Mouse (Mus musculus): ENCODE data around the gene Rapgef3. TPM values are rescaled to one million over a fixed set of nuclear protein-coding genes. Genes with fewer than 3 reads are reported as not detected.

Rapgef3 gene
- polyA plus RNA-seq, 1 experiment: 3.7 TPM

DNA sequence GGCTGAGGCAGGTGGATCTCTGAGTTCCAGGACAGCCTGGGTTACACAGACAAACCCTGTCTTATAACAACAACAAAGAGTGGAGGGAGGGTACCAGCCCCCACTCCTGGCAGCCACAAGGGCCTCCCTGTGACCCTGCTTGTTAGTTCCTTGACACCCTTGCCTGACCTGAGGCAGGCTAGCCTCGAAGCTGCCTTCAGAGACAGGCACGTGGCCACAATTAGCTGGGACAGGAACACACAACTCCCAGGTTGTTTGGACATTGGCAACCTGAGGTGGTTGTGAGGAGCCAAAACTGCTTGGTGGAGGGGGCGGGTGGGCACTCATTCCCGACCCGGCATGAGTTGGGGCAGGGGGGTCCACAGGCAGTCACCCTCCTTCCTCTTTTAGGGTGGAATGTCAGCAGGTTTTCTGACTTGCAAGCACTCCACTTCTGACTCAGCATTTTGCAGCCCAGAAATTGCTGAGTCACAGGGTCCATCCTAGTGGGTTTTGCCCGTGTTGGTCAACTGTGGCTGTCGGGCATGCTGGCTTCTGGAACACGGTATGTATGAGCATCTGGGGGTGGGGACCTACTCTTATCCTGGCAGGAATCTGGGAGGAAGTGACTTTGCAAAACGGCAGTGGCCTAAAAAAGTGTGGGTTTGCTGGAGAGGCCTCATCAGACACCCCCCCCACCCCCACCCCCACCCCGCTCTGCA is 18.8 kb upstream of the Rapgef3 start:
- H3K4me3 ChIP-seq (ENCODE audit: insufficient read depth, low read length): peak overlapping the region; percentile 16
- H3K27ac ChIP-seq (ENCODE audit: insufficient read depth, low read depth, low read length): peak overlapping the region; percentile 83
- H3K4me1 ChIP-seq (ENCODE audit: control insufficient read depth, insufficient read depth, low read length): peaks cover 42% of the 10 kb centered on the region
- TF ChIP-seq CTCF (IDR thresholded peaks at IDR 0.05; ENCODE audit: low read depth, low read length) (no peak), POLR2A (IDR thresholded peaks at IDR 0.05; ENCODE audit: borderline replicate concordance, low read depth, low read length) (no peak)

DNA sequence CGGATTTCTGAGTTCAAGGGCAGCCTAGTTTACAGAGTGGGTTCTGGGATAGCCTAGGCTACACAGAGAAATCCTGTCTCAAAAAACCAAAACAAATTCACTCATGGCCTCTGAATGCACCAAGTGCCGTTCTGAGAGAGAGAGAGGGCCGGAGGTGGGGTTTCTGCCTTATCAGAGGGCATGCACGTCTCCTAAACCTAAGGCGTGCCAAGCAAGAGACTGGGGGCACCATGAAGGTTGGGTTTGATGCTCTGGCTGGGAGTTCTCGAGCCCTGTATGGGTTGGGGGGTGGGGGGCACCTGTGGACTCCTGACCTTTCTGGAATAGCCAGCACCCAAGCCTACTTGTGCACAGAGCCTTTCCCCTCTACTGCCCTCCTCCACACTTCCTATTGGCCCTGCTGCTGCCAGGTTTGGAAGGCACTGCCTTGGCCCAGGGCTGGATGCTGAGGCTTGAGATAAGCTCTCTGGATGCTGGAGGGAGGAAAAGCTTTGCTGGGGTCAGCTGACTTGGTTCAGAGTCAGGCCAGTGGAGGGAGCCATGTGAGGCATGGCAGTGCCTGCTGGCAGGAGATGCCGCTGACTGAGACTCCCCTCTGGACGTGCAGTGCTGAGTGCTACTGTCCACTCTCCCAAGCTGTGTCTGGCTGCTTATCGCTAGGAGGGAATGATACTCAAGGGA is 18.1 kb upstream of the Rapgef3 start:
- peak overlapping the region; percentile 83 for H3K27ac ChIP-seq (ENCODE audit: insufficient read depth, low read depth, low read length)
- peak overlapping the region; percentile 3 for H3K4me3 ChIP-seq (ENCODE audit: insufficient read depth, low read length)
- peaks cover 42% of the 10 kb centered on the region for H3K4me1 ChIP-seq (ENCODE audit: control insufficient read depth, insufficient read depth, low read length)
- TF ChIP-seq CTCF (IDR thresholded peaks at IDR 0.05; ENCODE audit: low read depth, low read length) (no peak), POLR2A (IDR thresholded peaks at IDR 0.05; ENCODE audit: borderline replicate concordance, low read depth, low read length) (no peak)

DNA sequence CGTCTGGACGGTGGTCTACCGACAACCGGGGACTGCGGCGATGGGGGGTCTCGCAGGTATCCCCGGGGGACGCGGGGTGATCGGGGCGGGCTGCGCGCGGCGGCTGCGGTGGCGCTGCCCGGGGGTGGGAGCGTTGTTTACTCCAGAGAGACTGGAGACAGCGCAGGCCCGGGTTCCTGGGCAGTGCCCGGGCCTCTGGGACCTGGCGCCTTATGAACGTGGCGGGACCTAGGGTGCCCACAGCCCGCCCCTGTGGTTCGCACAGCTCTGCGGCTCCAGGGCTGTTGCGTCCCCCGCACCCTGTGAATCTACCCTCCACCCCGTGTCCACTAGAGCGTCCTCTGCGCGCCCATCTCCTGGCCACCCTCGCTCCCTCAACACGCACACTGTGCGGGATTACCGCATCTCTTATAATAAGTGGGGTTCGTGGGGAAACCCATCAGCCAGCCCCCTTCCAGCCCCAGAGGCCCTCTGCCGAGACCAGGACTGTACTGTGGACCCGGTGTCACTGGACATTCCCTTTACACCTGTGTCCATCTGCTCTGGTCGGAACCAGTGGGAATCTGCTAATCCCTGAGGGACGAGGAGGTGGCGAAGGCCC is 16.9 kb upstream of the Rapgef3 start:
- Histone ChIP-seq H3K4me1 (ENCODE audit: control insufficient read depth, insufficient read depth, low read length) (peaks cover 40% of the 10 kb centered on the region), H3K27ac (ENCODE audit: insufficient read depth, low read depth, low read length) (peak overlapping the region; percentile 27; the same call in 1 of the 2 replicates)
- no peak for TF ChIP-seq POLR2A (IDR thresholded peaks at IDR 0.05; ENCODE audit: borderline replicate concordance, low read depth, low read length)
- no peak for TF ChIP-seq CTCF (IDR thresholded peaks at IDR 0.05; ENCODE audit: low read depth, low read length)

DNA sequence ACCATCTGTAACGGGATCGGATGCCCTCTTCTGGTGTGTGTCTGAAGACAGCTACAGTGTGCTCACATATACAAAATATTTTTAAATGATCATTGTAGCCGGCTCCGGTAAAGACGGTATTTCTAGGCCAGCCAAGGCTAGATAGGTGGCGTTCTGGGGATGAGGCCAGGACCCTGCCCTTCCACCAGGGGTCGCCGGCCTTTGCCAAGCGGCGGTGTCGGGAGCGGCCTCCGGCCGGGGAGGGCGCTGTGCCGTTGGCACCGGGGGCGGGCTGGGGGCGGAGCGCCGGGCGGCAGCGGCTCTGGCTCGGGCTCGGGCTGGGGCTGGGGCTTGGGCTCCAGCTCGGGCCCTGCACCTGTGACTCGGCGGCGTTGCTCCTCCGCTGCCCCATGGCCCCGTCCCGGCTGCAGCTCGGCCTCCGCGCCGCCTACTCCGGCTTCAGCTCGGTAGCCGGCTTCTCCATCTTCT is 16.4 kb upstream of the Rapgef3 start:
- peak overlapping the region; percentile 78 for H3K4me3 ChIP-seq (ENCODE audit: insufficient read depth, low read length)
- no peak; the same call in 1 of the 2 replicates for TF ChIP-seq POLR2A (IDR thresholded peaks at IDR 0.05; ENCODE audit: borderline replicate concordance, low read depth, low read length)
- peak; percentile 87 for TF ChIP-seq CTCF (IDR thresholded peaks at IDR 0.05; ENCODE audit: low read depth, low read length)
- peaks cover 39% of the 10 kb centered on the region for H3K4me1 ChIP-seq (ENCODE audit: control insufficient read depth, insufficient read depth, low read length)
- peak overlapping the region; percentile 27; the same call in 1 of the 2 replicates for H3K27ac ChIP-seq (ENCODE audit: insufficient read depth, low read depth, low read length)

More for the DNA sequence above, 16.9 kb upstream of the Rapgef3 start:
- H3K4me3 ChIP-seq (ENCODE audit: insufficient read depth, low read length): peak overlapping the region; percentile 78

DNA sequence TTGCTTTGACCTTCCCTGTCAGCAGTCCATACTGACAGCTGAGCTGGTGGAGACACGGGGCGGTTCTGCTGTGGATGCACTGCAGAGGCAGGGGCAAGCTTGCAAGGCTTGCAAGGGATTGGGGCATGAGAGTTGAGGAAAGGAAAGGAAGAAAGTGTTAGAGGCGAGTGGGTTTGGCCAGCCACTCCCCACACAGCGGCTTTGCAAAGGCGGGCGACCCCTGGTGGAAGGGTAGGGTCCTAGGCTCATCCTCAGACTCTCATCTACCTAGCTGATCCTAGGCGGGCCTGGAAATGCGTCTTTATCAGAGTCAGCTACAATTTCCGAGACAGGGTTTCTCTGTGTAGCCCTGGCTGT is 15.0 kb upstream of the Rapgef3 start:
- peak; percentile 39; the same call in 1 of the 2 replicates for TF ChIP-seq CTCF (IDR thresholded peaks at IDR 0.05; ENCODE audit: low read depth, low read length)
- no peak for TF ChIP-seq POLR2A (IDR thresholded peaks at IDR 0.05; ENCODE audit: borderline replicate concordance, low read depth, low read length)
- Histone ChIP-seq H3K4me1 (ENCODE audit: control insufficient read depth, insufficient read depth, low read length) (peaks cover 25% of the 10 kb centered on the region), H3K4me3 (ENCODE audit: insufficient read depth, low read length) (no peak overlapping the region), H3K27ac (ENCODE audit: insufficient read depth, low read depth, low read length) (no peak overlapping the region)

DNA sequence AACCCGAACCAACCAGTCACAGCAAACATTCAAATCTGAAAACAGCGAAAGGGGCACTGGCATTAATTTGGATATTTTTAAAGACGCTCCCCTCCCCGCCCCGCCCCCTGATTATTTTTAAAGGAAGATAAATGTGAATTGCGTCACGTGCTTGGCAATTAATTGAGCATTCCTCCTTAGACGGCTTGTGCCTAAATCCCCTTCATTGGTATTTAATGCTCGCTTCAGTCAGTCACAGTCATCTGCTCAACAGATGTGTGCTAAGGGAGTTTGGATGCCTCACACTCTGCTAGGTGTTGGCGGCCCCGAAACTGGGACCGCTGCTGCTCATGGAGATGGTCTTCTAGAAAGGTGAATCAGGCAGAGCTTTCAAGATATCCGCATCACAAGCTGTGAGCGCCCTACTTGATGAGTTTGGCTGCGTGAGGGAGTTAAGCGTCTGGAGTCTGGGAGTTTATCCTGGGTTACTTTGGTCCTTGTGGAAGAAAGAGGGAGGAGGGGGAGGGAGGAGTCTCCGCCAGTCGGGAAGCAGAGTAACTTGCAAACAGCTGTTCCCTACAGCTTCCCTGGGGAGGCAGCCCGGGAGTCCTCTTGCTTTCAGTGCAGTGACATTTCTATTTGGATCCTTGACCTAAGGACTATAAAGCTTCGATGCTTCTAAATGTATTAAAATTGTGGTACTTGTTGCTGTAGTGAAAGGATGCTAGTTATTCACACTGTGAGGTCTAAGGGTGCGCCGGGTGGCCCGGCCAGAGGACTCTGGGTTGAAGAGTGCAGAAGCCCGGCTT is 14.4 kb upstream of the Rapgef3 start:
- Histone ChIP-seq H3K27ac (ENCODE audit: insufficient read depth, low read depth, low read length) (no peak overlapping the region), H3K4me3 (ENCODE audit: insufficient read depth, low read length) (no peak overlapping the region), H3K4me1 (ENCODE audit: control insufficient read depth, insufficient read depth, low read length) (peaks cover 19% of the 10 kb centered on the region)
- TF ChIP-seq POLR2A (IDR thresholded peaks at IDR 0.05; ENCODE audit: borderline replicate concordance, low read depth, low read length) (no peak), CTCF (IDR thresholded peaks at IDR 0.05; ENCODE audit: low read depth, low read length) (no peak)

DNA sequence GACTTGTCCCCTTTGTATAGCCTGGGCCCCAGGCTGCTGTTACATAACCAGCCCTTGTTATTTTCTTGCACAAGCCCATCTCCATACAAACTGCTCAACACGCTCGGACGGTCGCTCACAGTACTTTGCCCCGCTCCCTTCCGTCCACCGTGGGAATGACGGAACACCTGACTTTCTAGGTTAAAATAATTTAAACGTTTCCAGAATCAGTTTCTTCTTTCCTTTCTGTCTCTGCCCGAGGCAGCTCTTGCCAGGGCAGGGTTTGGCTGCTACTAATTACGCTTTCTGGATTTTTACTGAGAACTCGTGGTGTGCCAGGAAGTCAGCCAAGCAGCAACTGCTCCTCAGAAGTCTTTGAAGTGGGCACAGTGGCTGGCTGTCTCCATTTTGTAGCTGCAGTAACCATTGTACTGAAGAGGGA is 12.8 kb upstream of the Rapgef3 start:
- H3K4me1 ChIP-seq (ENCODE audit: control insufficient read depth, insufficient read depth, low read length): peaks cover 5% of the 10 kb centered on the region
- TF ChIP-seq POLR2A (IDR thresholded peaks at IDR 0.05; ENCODE audit: borderline replicate concordance, low read depth, low read length) (no peak), CTCF (IDR thresholded peaks at IDR 0.05; ENCODE audit: low read depth, low read length) (no peak)
- H3K27ac ChIP-seq (ENCODE audit: insufficient read depth, low read depth, low read length): no peak overlapping the region

DNA sequence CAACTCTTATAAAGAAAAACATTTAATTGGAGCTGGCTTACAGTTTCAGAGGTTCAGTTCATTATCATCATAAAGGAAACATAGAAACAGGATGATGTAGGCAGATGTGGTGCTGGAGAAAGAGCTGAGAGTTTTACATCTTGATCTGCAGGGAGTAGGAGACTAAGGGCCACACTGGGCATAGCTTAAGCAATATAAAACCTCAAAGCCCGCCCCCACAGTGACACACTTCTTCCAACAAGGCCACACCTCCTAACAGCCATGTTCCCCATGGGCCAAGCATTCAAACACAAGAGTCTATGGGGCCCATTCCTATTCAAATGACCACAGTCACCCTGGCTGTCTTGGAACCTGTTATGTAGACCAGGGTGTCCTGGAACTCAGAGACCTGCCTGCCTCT is 11.8 kb upstream of the Rapgef3 start:
- TF ChIP-seq CTCF (IDR thresholded peaks at IDR 0.05; ENCODE audit: low read depth, low read length): no peak
- no peak for TF ChIP-seq POLR2A (IDR thresholded peaks at IDR 0.05; ENCODE audit: borderline replicate concordance, low read depth, low read length)
- H3K4me1 ChIP-seq (ENCODE audit: control insufficient read depth, insufficient read depth, low read length): no peaks in the 10 kb centered on the region; the same call in 1 of the 2 replicates
- H3K27ac ChIP-seq (ENCODE audit: insufficient read depth, low read depth, low read length): no peak overlapping the region
- no peak overlapping the region for H3K4me3 ChIP-seq (ENCODE audit: insufficient read depth, low read length)

More for the DNA sequence above, 12.8 kb upstream of the Rapgef3 start:
- H3K4me3 ChIP-seq (ENCODE audit: insufficient read depth, low read length): no peak overlapping the region

Measured in bone marrow macrophage, adult 2 months (primary cell).